Mouse (Mus musculus) lung, embryonic 15.5 days (tissue): Measurements from ENCODE around the gene Mag. TPM values are rescaled to one million over a fixed set of nuclear protein-coding genes. Genes with fewer than 3 reads are reported as not detected.
"Not testable (repeated sequence)": the region's sequence is repeated elsewhere in the genome, so short reads cannot be mapped to it uniquely, and the experiment has no call there.

Experiments
- ATAC-seq: fragments of 200-750 bp; cut with Nextera tagmentation; 2 replicates; pipeline ENCODE4 v1.8.0; 2017; ENCODE audit warnings: moderate number of reproducible peaks, borderline replicate concordance; ENCODE audit not compliant: low FRiP score, low TSS enrichment; ENCODE audit errors: extremely low read depth
- H3K27ac ChIP-seq: fragments of 300-500 bp; sonication (generic); 2 replicates; pipeline ENCODE4 v1.5.1; 2015; ENCODE audit warnings: moderate library complexity, mild to moderate bottlenecking, inconsistent platforms
- H3K27me3 ChIP-seq: fragments of 300-500 bp; sonication (generic); 2 replicates; pipeline ENCODE4 v1.6.1; 2015; ENCODE audit warnings: inconsistent platforms
- H3K36me3 ChIP-seq: fragments of 300-500 bp; sonication (generic); 2 replicates; pipeline ENCODE4 v1.6.1; 2015; ENCODE audit warnings: inconsistent platforms
- H3K4me1 ChIP-seq: fragments of 300-500 bp; sonication (generic); 2 replicates; pipeline ENCODE4 v1.6.1; 2015; ENCODE audit warnings: inconsistent platforms
- H3K4me2 ChIP-seq: fragments of 300-500 bp; sonication (generic); 2 replicates; pipeline ENCODE4 v1.6.1; 2015; ENCODE audit warnings: inconsistent platforms, mild to moderate bottlenecking, moderate library complexity
- H3K4me3 ChIP-seq: fragments of 300-500 bp; sonication (generic); 2 replicates; pipeline ENCODE4 v1.5.1; 2015; ENCODE audit warnings: mild to moderate bottlenecking, inconsistent platforms
- H3K9ac ChIP-seq: fragments of 300-500 bp; sonication (generic); 2 replicates; pipeline ENCODE4 v1.6.1; 2015; ENCODE audit warnings: inconsistent platforms
- H3K9me3 ChIP-seq: fragments of 300-500 bp; sonication (generic); 2 replicates; pipeline ENCODE4 v1.6.1; 2016; ENCODE audit warnings: inconsistent platforms
- WGBS: fragments of 180-500 bp; shearing (Covaris S2); methylation state at CpG from one replicate; pipeline ENCODE4 v1.1.7; 2015; 5-methylcytosine and 5-hydroxymethylcytosine counted together
- polyA plus RNA-seq: library from polyadenylated mRNA; unstranded; fragments of >200 nt; fragmentation: Nextera tagmentation; extraction: Ambion mirVana; gene quantifications from 2 replicates; pipeline ENCODE4 v1.2.1, GENCODE M21; 2015

Gene Mag
- polyA plus RNA-seq, 1 experiment from 2014 or later: 0.32 TPM

GRCm38 (mm10) chr7:30924071-30924470 lies 9.4 kb upstream of the Mag start:
- no peak overlapping the region for H3K27ac ChIP-seq
- H3K4me2 ChIP-seq: no peak overlapping the region
- H3K9ac ChIP-seq: no peak overlapping the region
- H3K4me1 ChIP-seq: no peaks in the 10 kb centered on the region
- H3K4me3 ChIP-seq: no peak overlapping the region
- H3K9me3 ChIP-seq: no peaks in the 10 kb centered on the region
- no peaks in the 10 kb centered on the region for H3K27me3 ChIP-seq
- 45% methylated on average over 3 of the region's 3 CpGs for WGBS
- no peaks in the 10 kb centered on the region for H3K36me3 ChIP-seq
- no peak for ATAC-seq

- not testable (repeated sequence) for H3K27me3 ChIP-seq, H3K9me3 ChIP-seq, H3K4me3 ChIP-seq, H3K9ac ChIP-seq, H3K36me3 ChIP-seq, H3K4me2 ChIP-seq, H3K4me1 ChIP-seq, ATAC-seq, H3K27ac ChIP-seq
- WGBS: 40% methylated on average over 3 of the region's 3 CpGs
Observed at GRCm38 (mm10) chr7:30922490-30922889, 7.8 kb upstream of the Mag start.

GRCm38 (mm10) chr7:30920217-30920616 lies 5.5 kb upstream of the Mag start:
- Histone ChIP-seq H3K4me1 (no peaks in the 10 kb centered on the region), H3K4me3 (no peak overlapping the region), H3K27me3 (no peaks in the 10 kb centered on the region), H3K36me3 (no peaks in the 10 kb centered on the region), H3K9ac (no peak overlapping the region), H3K27ac (no peak overlapping the region), H3K9me3 (no peaks in the 10 kb centered on the region), H3K4me2 (no peak overlapping the region)
- WGBS: 67% methylated on average over 3 of the region's 3 CpGs
- ATAC-seq: 0 out of 2 replicates have a peak, but pooled peaks have one; percentile 42

- H3K4me1 ChIP-seq: no peaks in the 10 kb centered on the region
- ATAC-seq: no peak
- no peaks in the 10 kb centered on the region for H3K27me3 ChIP-seq
- no peak overlapping the region for H3K27ac ChIP-seq
- H3K4me2 ChIP-seq: no peak overlapping the region
- H3K9me3 ChIP-seq: no peaks in the 10 kb centered on the region
- H3K4me3 ChIP-seq: no peak overlapping the region
- no peak overlapping the region for H3K9ac ChIP-seq
- no peaks in the 10 kb centered on the region for H3K36me3 ChIP-seq
- 37% methylated on average over 4 of the region's 4 CpGs for WGBS
Observed at GRCm38 (mm10) chr7:30917219-30917618, 2.5 kb upstream of the Mag start.

- no peaks in the 10 kb centered on the region for H3K27me3 ChIP-seq
- H3K4me2 ChIP-seq: no peak overlapping the region
- H3K4me3 ChIP-seq: no peak overlapping the region
- no peaks in the 10 kb centered on the region for H3K4me1 ChIP-seq
- no peak for ATAC-seq
- H3K36me3 ChIP-seq: no peaks in the 10 kb centered on the region
- no peaks in the 10 kb centered on the region for H3K9me3 ChIP-seq
- H3K27ac ChIP-seq: no peak overlapping the region
- H3K9ac ChIP-seq: no peak overlapping the region
- WGBS: 30% methylated on average over 6 of the region's 6 CpGs
Observed at GRCm38 (mm10) chr7:30916713-30917112, 2.0 kb upstream of the Mag start.

GRCm38 (mm10) chr7:30909773-30910172 lies 4.9 kb downstream of the Mag start:
- WGBS: 75% methylated on average over 6 of the region's 6 CpGs
- H3K27ac ChIP-seq: no peak overlapping the region
- H3K9me3 ChIP-seq: no peaks in the 10 kb centered on the region
- peaks cover 9% of the 10 kb centered on the region for H3K4me1 ChIP-seq
- H3K4me3 ChIP-seq: no peak overlapping the region
- no peaks in the 10 kb centered on the region for H3K36me3 ChIP-seq
- ATAC-seq: no peak
- H3K9ac ChIP-seq: no peak overlapping the region
- H3K27me3 ChIP-seq: peaks cover 5% of the 10 kb centered on the region; the same call in 1 of the 2 replicates
- no peak overlapping the region for H3K4me2 ChIP-seq

GRCm38 (mm10) chr7:30908992-30909431 lies 5.7 kb downstream of the Mag start:
- Histone ChIP-seq H3K4me1 (peaks cover 9% of the 10 kb centered on the region), H3K36me3 (no peaks in the 10 kb centered on the region), H3K27me3 (peaks cover 5% of the 10 kb centered on the region; the same call in 1 of the 2 replicates), H3K9ac (no peak overlapping the region), H3K27ac (no peak overlapping the region), H3K9me3 (no peaks in the 10 kb centered on the region), H3K4me3 (peak overlapping the region; percentile 21), H3K4me2 (peak overlapping the region; percentile 57)
- 14% methylated on average over 16 of the region's 17 CpGs for WGBS
- no peak; the same call in 1 of the 2 replicates for ATAC-seq

GRCm38 (mm10) chr7:30908277-30908991 lies 6.2 kb downstream of the Mag start:
- peaks cover 5% of the 10 kb centered on the region; the same call in 1 of the 2 replicates for H3K27me3 ChIP-seq
- WGBS: 2% methylated on average over 26 of the region's 26 CpGs
- no peaks in the 10 kb centered on the region for H3K36me3 ChIP-seq
- peaks cover 9% of the 10 kb centered on the region for H3K4me1 ChIP-seq
- H3K4me2 ChIP-seq: peak overlapping the region; percentile 57
- H3K4me3 ChIP-seq: peak overlapping the region; percentile 21
- no peaks in the 10 kb centered on the region for H3K9me3 ChIP-seq
- no peak overlapping the region for H3K27ac ChIP-seq
- no peak overlapping the region for H3K9ac ChIP-seq
- ATAC-seq: peak; percentile 62

- no peak for ATAC-seq
- Histone ChIP-seq H3K4me1 (peaks cover 8% of the 10 kb centered on the region), H3K9me3 (no peaks in the 10 kb centered on the region), H3K4me3 (no peak overlapping the region), H3K36me3 (no peaks in the 10 kb centered on the region), H3K4me2 (no peak overlapping the region), H3K9ac (no peak overlapping the region), H3K27ac (no peak overlapping the region), H3K27me3 (peaks cover 5% of the 10 kb centered on the region; the same call in 1 of the 2 replicates)
- WGBS: 31% methylated on average over 4 of the region's 4 CpGs
Observed at GRCm38 (mm10) chr7:30904042-30904441, 10.6 kb downstream of the Mag start.

GRCm38 (mm10) chr7:30895217-30895616 lies 19.5 kb downstream of the Mag start:
- H3K27ac ChIP-seq: no peak overlapping the region
- no peaks in the 10 kb centered on the region for H3K9me3 ChIP-seq
- H3K4me3 ChIP-seq: no peak overlapping the region
- 85% methylated on average over 3 of the region's 3 CpGs for WGBS
- H3K4me1 ChIP-seq: peaks cover 5% of the 10 kb centered on the region; the same call in 1 of the 2 replicates
- H3K36me3 ChIP-seq: no peaks in the 10 kb centered on the region
- no peaks in the 10 kb centered on the region for H3K27me3 ChIP-seq
- H3K9ac ChIP-seq: no peak overlapping the region
- no peak overlapping the region for H3K4me2 ChIP-seq
- ATAC-seq: no peak

- ATAC-seq: no peak
- Histone ChIP-seq H3K9ac (no peak overlapping the region), H3K4me2 (no peak overlapping the region), H3K27ac (peak overlapping the region; percentile 57), H3K27me3 (no peaks in the 10 kb centered on the region), H3K4me3 (no peak overlapping the region), H3K9me3 (no peaks in the 10 kb centered on the region), H3K4me1 (peaks cover 5% of the 10 kb centered on the region; the same call in 1 of the 2 replicates), H3K36me3 (no peaks in the 10 kb centered on the region)
- WGBS: 44% methylated on average over 3 of the region's 3 CpGs
Observed at GRCm38 (mm10) chr7:30892515-30892914, 22.2 kb downstream of the Mag start.

- no peak overlapping the region for H3K4me2 ChIP-seq
- no peak for ATAC-seq
Observed at GRCm38 (mm10) chr7:30891746-30892145, 22.9 kb downstream of the Mag start.

More at GRCm38 (mm10) chr7:30891746-30892145, 22.9 kb downstream of the Mag start:
- Histone ChIP-seq H3K9me3 (no peaks in the 10 kb centered on the region), H3K9ac (no peak overlapping the region), H3K27ac (no peak overlapping the region), H3K4me1 (peaks cover 5% of the 10 kb centered on the region; the same call in 1 of the 2 replicates), H3K27me3 (no peaks in the 10 kb centered on the region), H3K36me3 (no peaks in the 10 kb centered on the region), H3K4me3 (no peak overlapping the region)
- 72% methylated on average over 9 of the region's 9 CpGs for WGBS
